Mouse (Mus musculus) intestine, embryonic 15.5 days (tissue): ENCODE data around the gene Gatc. TPM values are rescaled to one million over a fixed set of nuclear protein-coding genes. Genes with fewer than 3 reads are reported as not detected.
A peak's percentile ranks its signal among the peaks of the same experiment; 100 is the strongest.

Experiments used
- ATAC-seq: fragments of 200-750 bp; cut with Nextera tagmentation; 2 replicates; pipeline ENCODE4 v1.8.0; 2017; ENCODE audit warnings: moderate TSS enrichment, moderate library complexity
- H3K27ac ChIP-seq: fragments of 300-500 bp; sonication (generic); 2 replicates; pipeline ENCODE4 v1.5.1; 2015; ENCODE audit warnings: mild to moderate bottlenecking, inconsistent platforms
- H3K27me3 ChIP-seq: fragments of 300-500 bp; sonication (generic); replicated peaks from 2 replicates; pipeline ENCODE4 v1.6.1; 2015; ENCODE audit warnings: inconsistent platforms
- H3K36me3 ChIP-seq: fragments of 300-500 bp; sonication (generic); 2 replicates; pipeline ENCODE4 v1.6.1; 2015; ENCODE audit warnings: inconsistent platforms
- H3K4me1 ChIP-seq: fragments of 300-500 bp; sonication (generic); replicated peaks from 2 replicates; pipeline ENCODE4 v1.6.1; 2015; ENCODE audit warnings: inconsistent platforms
- H3K4me2 ChIP-seq: fragments of 300-500 bp; sonication (generic); replicated peaks from 2 replicates; pipeline ENCODE4 v1.6.1; 2015; ENCODE audit warnings: mild to moderate bottlenecking, inconsistent platforms
- H3K4me3 ChIP-seq: fragments of 300-500 bp; sonication (generic); replicated peaks from 2 replicates; pipeline ENCODE4 v1.5.1; 2015; ENCODE audit warnings: inconsistent platforms
- H3K9ac ChIP-seq: fragments of 300-500 bp; sonication (generic); 2 replicates; pipeline ENCODE4 v1.6.1; 2015; ENCODE audit warnings: inconsistent platforms
- H3K9me3 ChIP-seq: fragments of 300-500 bp; sonication (generic); 2 replicates; pipeline ENCODE4 v1.6.1; 2016; ENCODE audit warnings: inconsistent platforms
- WGBS: fragments of 180-500 bp; shearing (Covaris S2); methylation state at CpG from one replicate; pipeline ENCODE4 v1.1.7; 2015; 5-methylcytosine and 5-hydroxymethylcytosine counted together
- polyA plus RNA-seq: library from polyadenylated mRNA; unstranded; fragments of >200 nt; fragmentation: Nextera tagmentation; extraction: Ambion mirVana; gene quantifications from 2 replicates; pipeline ENCODE4 v1.2.1, GENCODE M21; 2015

The Gatc gene
- polyA plus RNA-seq, 1 experiment from 2014 or later, result 24.8 TPM

- peak within 1 kb of the TSS; percentile 95 for H3K4me3 ChIP-seq
- H3K4me1 ChIP-seq, result peaks cover 23% of the 10 kb centered on the region
- ATAC-seq, result peak; percentile 98
- H3K4me2 ChIP-seq, result peak within 1 kb of the TSS; percentile 88
- H3K9ac ChIP-seq, result peak within 1 kb of the TSS; percentile 90
- H3K9me3 ChIP-seq, result no peaks in the 10 kb centered on the region
- H3K27ac ChIP-seq, result peak within 1 kb of the TSS; percentile 94
- no peaks in the 10 kb centered on the region for H3K27me3 ChIP-seq
- WGBS, result under 1% methylated on average over 65 of the region's 66 CpGs
- H3K36me3 ChIP-seq, result peaks cover 17% of the 10 kb centered on the region
Measured at GRCm38 (mm10) chr5:115300792-115301614, 40.0 kb downstream of the Gatc start, which contains the start of gene Dynll1. Dynll1 (minus strand) TSS chr5:115300999.

DNA sequence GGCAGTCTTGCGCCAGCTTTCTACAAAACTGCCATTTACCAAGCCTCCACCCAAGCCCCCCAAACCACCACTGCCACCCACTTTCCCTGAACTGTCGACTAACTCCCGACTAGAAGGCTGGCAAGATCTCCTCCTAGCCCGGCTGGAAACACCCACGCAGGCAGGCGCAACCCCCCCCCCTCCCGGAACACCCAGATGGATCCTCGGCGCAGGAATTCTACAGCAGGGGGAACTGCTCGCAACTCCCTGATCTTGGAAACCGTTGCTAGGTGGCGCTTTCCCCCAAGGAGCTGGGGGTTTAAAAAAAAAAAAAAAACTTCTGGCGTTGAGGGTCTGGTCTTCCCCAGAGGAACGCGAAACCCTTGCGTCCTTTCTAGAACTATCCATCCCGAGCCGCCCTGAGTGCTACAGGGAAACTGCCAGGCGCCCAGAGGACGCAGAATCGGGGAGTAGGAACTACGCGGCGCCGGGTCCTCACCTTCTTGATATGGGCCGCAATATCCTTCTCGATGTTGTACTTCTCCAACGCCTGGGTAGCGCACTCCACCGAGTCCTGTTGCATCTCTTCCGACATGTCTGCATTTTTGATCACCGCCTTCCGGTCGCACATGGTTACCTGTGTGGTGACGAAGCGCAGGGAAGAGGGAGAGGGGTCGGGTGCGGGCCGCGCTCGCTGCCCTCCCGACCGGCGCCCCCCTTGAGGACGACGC lies 40.8 kb downstream of the Gatc start:
- Histone ChIP-seq H3K9ac (peak overlapping the region; percentile 90), H3K36me3 (peaks cover 24% of the 10 kb centered on the region), H3K27me3 (no peaks in the 10 kb centered on the region), H3K4me1 (peaks cover 23% of the 10 kb centered on the region), H3K9me3 (no peaks in the 10 kb centered on the region), H3K4me3 (peak overlapping the region; percentile 95), H3K27ac (peak overlapping the region; percentile 94), H3K4me2 (peak overlapping the region; percentile 49)
- ATAC-seq, result peak; percentile 1
- under 1% methylated on average over 45 of the region's 46 CpGs for WGBS

GRCm38 (mm10) chr5:115296347-115296746 lies 44.6 kb downstream of the Gatc start:
- no peak overlapping the region for H3K9ac ChIP-seq
- H3K27ac ChIP-seq, result 0 out of 2 replicates have a peak overlapping the region, but pooled peaks have one; percentile 1
- H3K4me2 ChIP-seq, result no peak overlapping the region
- H3K36me3 ChIP-seq, result peaks cover 27% of the 10 kb centered on the region
- H3K27me3 ChIP-seq, result no peaks in the 10 kb centered on the region
- H3K4me3 ChIP-seq, result no peak overlapping the region
- WGBS, result 70% methylated on average over 10 of the region's 10 CpGs
- H3K9me3 ChIP-seq, result no peaks in the 10 kb centered on the region
- peaks cover 19% of the 10 kb centered on the region for H3K4me1 ChIP-seq
- ATAC-seq, result no peak

DNA sequence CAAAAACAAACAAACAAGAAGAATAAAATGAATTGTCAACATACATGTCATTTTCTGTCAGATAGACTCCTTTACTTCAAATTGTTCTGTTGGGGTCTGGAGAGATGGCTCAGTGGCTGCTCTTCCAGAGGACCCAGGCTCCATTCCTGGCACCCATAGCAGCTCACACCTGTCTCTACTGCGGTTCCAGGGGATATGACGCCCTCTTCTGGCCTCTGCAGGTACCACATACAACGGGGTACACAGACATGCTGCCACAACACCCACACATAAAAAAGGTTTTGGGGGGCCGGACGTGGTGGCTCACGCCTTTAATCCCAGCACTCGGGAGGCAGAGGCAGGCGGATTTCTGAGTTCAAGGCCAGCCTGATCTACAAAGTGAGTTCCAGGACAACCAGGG lies 46.8 kb downstream of the Gatc start:
- Histone ChIP-seq H3K27me3 (no peaks in the 10 kb centered on the region), H3K4me3 (no peak overlapping the region), H3K4me1 (peaks cover 16% of the 10 kb centered on the region), H3K27ac (no peak overlapping the region), H3K9me3 (no peaks in the 10 kb centered on the region), H3K9ac (no peak overlapping the region), H3K36me3 (peaks cover 39% of the 10 kb centered on the region), H3K4me2 (no peak overlapping the region)
- WGBS, result 91% methylated on average over 8 of the region's 8 CpGs
- ATAC-seq, result no peak

DNA sequence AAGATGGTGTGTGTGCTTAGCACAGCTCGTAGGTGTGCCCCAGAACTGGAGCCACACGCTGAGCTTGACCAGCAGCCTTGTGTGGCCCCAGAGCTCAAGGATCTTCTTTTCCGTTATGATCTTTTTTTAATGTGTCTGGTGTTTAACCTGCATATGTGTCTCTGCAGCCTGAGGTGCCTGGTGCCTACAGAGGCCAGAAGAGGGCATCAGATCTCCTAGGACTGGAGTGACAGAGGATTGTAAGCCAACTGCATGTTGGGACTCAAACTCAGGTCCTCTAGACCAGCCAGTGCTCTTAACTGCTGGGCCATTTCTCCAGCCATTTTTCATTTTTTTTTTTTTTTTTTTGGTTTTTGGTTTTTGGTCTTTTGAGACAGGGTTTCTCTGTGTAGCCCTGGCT lies 56.2 kb downstream of the Gatc start:
- 86% methylated on average over 3 of the region's 3 CpGs for WGBS
- no peak for ATAC-seq
- H3K4me3 ChIP-seq, result no peak overlapping the region
- no peaks in the 10 kb centered on the region for H3K9me3 ChIP-seq
- no peak overlapping the region for H3K9ac ChIP-seq
- H3K36me3 ChIP-seq, result peaks cover 15% of the 10 kb centered on the region; the same call in 1 of the 2 replicates
- no peaks in the 10 kb centered on the region for H3K27me3 ChIP-seq
- peaks cover 4% of the 10 kb centered on the region; the same call in 1 of the 2 replicates for H3K4me1 ChIP-seq
- H3K27ac ChIP-seq, result no peak overlapping the region
- H3K4me2 ChIP-seq, result no peak overlapping the region

Other genes with a start within 250 kb of the Gatc start
- 24.9 and 30.2 TPM in 2 replicates for gene Gm10401, start 242.9 kb downstream of the Gatc start, polyA plus RNA-seq
- 119 and 122 TPM in 2 replicates for gene Acads, start 221.8 kb downstream of the Gatc start, polyA plus RNA-seq
- 25.7 and 26.6 TPM in 2 replicates for gene Unc119b, start 206.2 kb downstream of the Gatc start, polyA plus RNA-seq
- gene Mlec, start 183.0 kb downstream of the Gatc start, polyA plus RNA-seq, result 89.9 and 113 TPM in 2 replicates
- gene Cabp1, start 146.8 kb downstream of the Gatc start, polyA plus RNA-seq, result 1.5 and 2.3 TPM in 2 replicates
- gene Pop5, start 105.3 kb downstream of the Gatc start, polyA plus RNA-seq, result 126 and 128 TPM in 2 replicates
- gene Rnf10, start 68.3 kb downstream of the Gatc start, polyA plus RNA-seq, result 119 and 120 TPM in 2 replicates
- gene Coq5, start 61.5 kb downstream of the Gatc start, polyA plus RNA-seq, result 62.1 and 65.1 TPM in 2 replicates
- 1,297 TPM in 2 replicates for gene Dynll1, start 40.2 kb downstream of the Gatc start, polyA plus RNA-seq
- gene Srsf9, start 14.0 kb downstream of the Gatc start, polyA plus RNA-seq, result 217 and 220 TPM in 2 replicates
- 62.7 and 66.3 TPM in 2 replicates for gene Triap1, start within 50 bp of the Gatc start, polyA plus RNA-seq
- 1,187 and 1,356 TPM in 2 replicates for gene Cox6a1, start 7.8 kb upstream of the Gatc start, polyA plus RNA-seq
- 8.7 and 10.4 TPM in 2 replicates for gene Msi1, start 88.4 kb upstream of the Gatc start, polyA plus RNA-seq
- 2.1 and 2.9 TPM in 2 replicates for gene Pla2g1b, start 125.1 kb upstream of the Gatc start, polyA plus RNA-seq
- 18.6 and 19.8 TPM in 2 replicates for gene Sirt4, start 143.5 kb upstream of the Gatc start, polyA plus RNA-seq
- gene Pxn, start 165.5 kb upstream of the Gatc start, polyA plus RNA-seq, result 56.9 and 58.2 TPM in 2 replicates
- gene Rplp0, start 218.3 kb upstream of the Gatc start, polyA plus RNA-seq, result 1,607 and 1,644 TPM in 2 replicates
- 31.8 and 34.7 TPM in 2 replicates for gene Gcn1l1, start 224.1 kb upstream of the Gatc start, polyA plus RNA-seq